Mouse (Mus musculus): Measurements from ENCODE around the gene Ptchd4. TPM values are rescaled to one million over a fixed set of nuclear protein-coding genes. Genes with fewer than 3 reads are reported as not detected.

Gene Ptchd4
- polyA plus RNA-seq, 1 experiment from 2014 or later = 0.37 TPM

DNA sequence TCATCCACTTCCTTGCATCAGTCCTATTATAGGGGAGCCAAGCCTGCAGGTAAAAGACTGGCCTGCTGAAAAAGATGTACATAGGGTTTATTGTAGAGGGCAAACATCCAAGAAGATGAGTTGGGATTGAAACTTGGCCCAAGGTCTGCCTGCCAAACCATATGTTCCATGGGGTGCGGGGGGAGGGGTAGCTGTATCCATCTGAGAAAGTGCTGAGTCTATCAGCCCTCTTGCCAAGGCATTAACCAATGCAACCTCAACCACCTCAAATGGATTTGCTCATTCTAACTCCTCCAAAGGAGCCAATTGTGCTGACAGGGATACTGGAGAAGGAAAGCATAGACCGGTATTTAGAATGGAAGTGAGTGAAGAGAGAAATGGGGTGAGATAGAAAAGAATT, 136.5 kb downstream of the Ptchd4 start:
- Histone ChIP-seq H3K27me3 (replicated peaks) (no peaks in the 10 kb centered on the region), H3K27ac (no peak overlapping the region), H3K4me2 (no peak overlapping the region), H3K4me3 (replicated peaks) (no peak overlapping the region), H3K9me3 (no peaks in the 10 kb centered on the region), H3K4me1 (no peaks in the 10 kb centered on the region), H3K9ac (no peak overlapping the region), H3K36me3 (no peaks in the 10 kb centered on the region)
- ATAC-seq (ENCODE audit: insufficient read depth, low FRiP score, low read depth) = no peak
- 85% methylated on average over 2 of the region's 2 CpGs for WGBS

DNA sequence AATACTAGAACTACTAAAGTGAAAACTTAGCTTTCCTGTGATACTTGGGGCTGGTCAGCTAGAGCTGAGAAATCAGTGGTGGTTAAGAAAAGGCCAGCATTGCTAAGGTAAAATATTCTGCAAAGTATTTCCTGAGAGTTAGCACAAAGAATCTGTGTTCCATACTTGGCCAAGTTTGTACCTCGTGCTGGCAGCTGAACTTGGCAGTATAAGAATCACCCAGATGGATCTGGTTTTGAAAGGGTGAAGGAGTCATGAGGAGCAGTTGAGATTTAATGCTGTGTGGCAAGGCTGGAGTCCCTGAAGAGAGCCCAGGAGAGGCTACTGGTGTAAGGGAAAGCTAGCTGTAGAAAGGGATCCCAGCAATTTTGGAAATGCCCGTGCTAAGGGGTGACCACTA, 140.7 kb downstream of the Ptchd4 start:
- 57% methylated on average over 2 of the region's 2 CpGs for WGBS
- no peak overlapping the region for H3K27ac ChIP-seq
- H3K9ac ChIP-seq = no peak overlapping the region
- no peak overlapping the region for H3K4me2 ChIP-seq
- H3K4me1 ChIP-seq = no peaks in the 10 kb centered on the region
- H3K4me3 ChIP-seq (replicated peaks) = no peak overlapping the region
- no peaks in the 10 kb centered on the region for H3K9me3 ChIP-seq
- H3K36me3 ChIP-seq = no peaks in the 10 kb centered on the region
- ATAC-seq (ENCODE audit: insufficient read depth, low FRiP score, low read depth) = no peak
- no peaks in the 10 kb centered on the region for H3K27me3 ChIP-seq (replicated peaks)

DNA sequence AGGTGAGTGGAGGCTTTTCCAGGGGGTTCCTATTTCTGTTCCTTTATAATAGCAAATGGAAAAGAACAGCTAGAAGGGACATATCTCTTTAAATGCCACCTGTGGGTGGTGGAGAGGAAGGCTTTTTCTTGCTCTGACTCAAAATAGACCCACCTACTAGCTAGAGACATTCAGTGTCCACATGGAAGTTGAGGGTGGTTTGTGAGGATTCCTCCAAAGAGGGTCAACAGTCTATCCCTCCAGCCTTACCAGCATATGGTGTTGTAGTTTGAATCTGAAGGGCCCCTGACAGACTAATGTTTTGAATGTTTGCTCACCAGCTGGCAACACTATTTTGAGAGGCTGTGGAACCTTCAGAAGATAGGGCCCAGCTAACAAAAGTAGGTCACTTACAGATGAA, 147.0 kb downstream of the Ptchd4 start:
- ATAC-seq (ENCODE audit: insufficient read depth, low FRiP score, low read depth) = no peak
- Histone ChIP-seq H3K4me2 (no peak overlapping the region), H3K4me3 (replicated peaks) (no peak overlapping the region), H3K27me3 (replicated peaks) (no peaks in the 10 kb centered on the region), H3K9ac (no peak overlapping the region), H3K9me3 (no peaks in the 10 kb centered on the region), H3K27ac (no peak overlapping the region), H3K4me1 (no peaks in the 10 kb centered on the region), H3K36me3 (no peaks in the 10 kb centered on the region)

DNA sequence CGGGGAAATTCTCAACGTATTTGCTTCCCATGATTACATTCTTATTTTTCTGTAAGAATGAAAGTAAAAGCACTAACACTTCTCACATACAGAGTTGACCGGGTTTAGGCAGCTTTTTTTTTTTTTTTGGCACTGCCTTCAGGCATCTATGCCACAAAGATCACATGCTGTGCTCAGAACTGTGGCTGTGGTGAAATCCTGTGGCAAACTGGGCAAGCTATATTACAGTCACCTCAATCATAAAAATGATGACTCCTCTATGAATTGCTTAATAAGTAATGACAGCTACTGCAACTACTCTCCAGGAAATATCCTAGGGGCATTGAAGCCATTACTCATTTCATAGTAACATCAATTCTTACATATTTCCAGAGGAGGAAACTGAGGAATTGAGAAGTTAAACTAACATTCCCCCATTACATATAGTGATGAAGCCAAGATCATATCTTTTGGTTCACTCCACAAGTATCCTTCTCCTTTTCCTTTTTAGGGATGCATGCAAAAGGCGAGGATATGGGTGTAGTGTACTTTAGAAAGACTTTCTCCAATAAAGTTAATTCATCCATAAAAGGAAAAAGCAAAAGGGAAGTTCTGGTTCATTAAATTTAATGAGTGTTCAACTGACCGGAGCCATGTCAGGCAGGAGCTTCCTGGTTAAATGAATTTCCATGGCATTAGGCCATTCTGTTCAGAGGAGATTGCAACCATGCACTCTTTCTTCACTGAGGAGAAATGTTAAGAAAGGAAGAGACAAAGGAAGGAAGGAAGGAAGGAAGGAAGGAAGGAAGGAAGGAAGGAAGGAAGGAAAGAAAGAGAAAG, 164.6 kb downstream of the Ptchd4 start:
- H3K9me3 ChIP-seq = no peaks in the 10 kb centered on the region
- H3K4me1 ChIP-seq = no peaks in the 10 kb centered on the region
- 76% methylated on average over 5 of the region's 5 CpGs for WGBS
- H3K9ac ChIP-seq = no peak overlapping the region
- H3K4me3 ChIP-seq (replicated peaks) = no peak overlapping the region
- no peaks in the 10 kb centered on the region for H3K36me3 ChIP-seq
- ATAC-seq (ENCODE audit: insufficient read depth, low FRiP score, low read depth) = no peak
- H3K27me3 ChIP-seq (replicated peaks) = no peaks in the 10 kb centered on the region
- H3K27ac ChIP-seq = no peak overlapping the region
- H3K4me2 ChIP-seq = no peak overlapping the region

DNA sequence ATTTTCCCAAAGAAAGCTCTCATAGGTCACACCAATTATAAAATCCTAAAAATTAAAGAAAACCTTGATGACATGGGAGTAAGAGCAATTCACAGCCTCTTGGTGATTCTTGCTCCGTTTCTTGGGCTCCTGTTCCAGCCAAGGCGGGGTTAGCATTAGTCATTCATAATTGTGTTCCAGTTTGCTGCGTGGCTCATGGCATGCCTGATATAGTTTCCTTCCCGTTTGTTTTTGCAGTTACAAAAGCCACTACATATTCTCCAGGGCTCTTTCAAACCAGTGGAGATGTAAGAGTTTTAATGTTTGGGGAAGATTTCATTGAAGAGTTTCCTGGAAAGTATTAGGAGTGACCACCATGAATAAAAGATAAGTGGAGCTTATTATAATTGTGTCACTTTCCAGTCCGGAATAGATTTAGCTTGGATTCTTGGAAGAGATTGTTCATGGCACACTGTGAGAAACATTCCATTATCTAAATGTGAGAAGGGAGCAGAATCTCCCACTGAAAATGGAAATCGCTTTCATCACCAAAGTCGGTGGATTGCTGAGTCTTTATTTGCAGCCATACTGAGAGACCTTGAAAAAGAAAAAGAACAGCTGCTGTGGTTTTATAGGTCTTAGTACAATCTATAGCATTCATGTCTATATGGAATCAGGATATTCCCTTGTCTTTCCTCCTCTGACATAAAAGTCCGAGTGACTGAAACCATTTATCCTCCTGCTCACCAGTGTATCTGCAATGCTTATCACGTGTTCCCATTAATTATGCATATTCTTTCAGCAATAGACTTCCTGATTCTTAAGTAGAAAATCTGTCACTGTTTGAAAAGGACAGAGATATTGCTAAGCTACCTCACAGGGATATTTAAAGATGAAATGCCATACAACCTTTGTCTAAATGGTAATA, 193.9 kb downstream of the Ptchd4 start:
- Histone ChIP-seq H3K9ac (no peak overlapping the region), H3K4me3 (replicated peaks) (no peak overlapping the region), H3K9me3 (no peaks in the 10 kb centered on the region), H3K4me1 (no peaks in the 10 kb centered on the region), H3K27me3 (replicated peaks) (no peaks in the 10 kb centered on the region), H3K4me2 (no peak overlapping the region), H3K36me3 (no peaks in the 10 kb centered on the region), H3K27ac (no peak overlapping the region)
- ATAC-seq (ENCODE audit: insufficient read depth, low FRiP score, low read depth) = no peak
- WGBS = 77% methylated on average over 9 of the region's 9 CpGs

DNA sequence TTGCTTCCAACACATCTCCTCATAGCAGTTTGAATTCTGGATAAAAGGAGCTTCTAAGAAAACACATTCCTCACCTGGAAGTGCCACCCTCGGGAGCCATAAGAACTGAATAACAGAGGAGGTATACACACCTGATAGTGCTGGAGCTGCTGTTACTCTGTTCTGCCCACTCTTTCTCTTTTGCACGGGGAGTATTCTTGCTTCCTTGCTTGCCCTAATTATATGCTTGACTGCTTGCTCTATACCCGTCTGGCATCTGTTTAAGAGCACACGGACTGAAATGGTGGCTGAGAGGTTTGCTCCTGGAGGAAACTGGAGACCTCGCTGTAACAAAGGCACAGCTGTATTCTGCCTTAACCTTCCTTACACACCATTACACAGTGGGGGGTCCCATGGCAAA, 214.4 kb downstream of the Ptchd4 start:
- no peak overlapping the region for H3K4me2 ChIP-seq
- H3K4me3 ChIP-seq (replicated peaks) = no peak overlapping the region
- no peaks in the 10 kb centered on the region for H3K36me3 ChIP-seq
- WGBS = 64% methylated on average over 5 of the region's 5 CpGs
- H3K27ac ChIP-seq = no peak overlapping the region
- ATAC-seq (ENCODE audit: insufficient read depth, low FRiP score, low read depth) = no peak
- no peaks in the 10 kb centered on the region for H3K9me3 ChIP-seq
- no peaks in the 10 kb centered on the region for H3K4me1 ChIP-seq
- H3K9ac ChIP-seq = no peak overlapping the region
- no peaks in the 10 kb centered on the region for H3K27me3 ChIP-seq (replicated peaks)

DNA sequence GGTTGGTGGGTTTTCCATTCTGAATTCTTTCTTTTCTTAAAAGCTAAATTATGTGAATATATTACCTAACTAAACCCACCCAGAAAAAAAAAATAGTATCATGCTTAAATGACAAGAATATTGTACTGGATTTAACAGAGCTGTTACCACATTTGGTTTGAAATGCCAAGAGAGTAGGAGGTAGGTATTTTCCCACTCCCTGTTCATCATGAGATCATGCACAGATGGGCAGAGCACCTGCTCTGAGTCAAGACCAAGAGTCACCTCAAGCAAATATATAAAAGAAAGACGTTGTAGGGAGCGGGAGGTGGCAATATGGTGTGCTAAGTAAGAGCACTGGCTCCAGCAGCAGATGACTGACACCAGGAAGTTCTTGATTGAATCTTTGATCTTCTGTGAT, 233.8 kb downstream of the Ptchd4 start:
- no peak overlapping the region for H3K4me3 ChIP-seq (replicated peaks)
- ATAC-seq (ENCODE audit: insufficient read depth, low FRiP score, low read depth) = no peak
- WGBS = 81% methylated on average over 2 of the region's 2 CpGs
- H3K9me3 ChIP-seq = no peaks in the 10 kb centered on the region
- H3K9ac ChIP-seq = no peak overlapping the region
- no peaks in the 10 kb centered on the region for H3K36me3 ChIP-seq
- H3K27me3 ChIP-seq (replicated peaks) = no peaks in the 10 kb centered on the region
- H3K27ac ChIP-seq = no peak overlapping the region
- H3K4me2 ChIP-seq = no peak overlapping the region
- H3K4me1 ChIP-seq = no peaks in the 10 kb centered on the region

All from stomach, embryonic 15.5 days (tissue).